ENCODE assay signal across 21 mouse cellular contexts in genomic region chr15:97112452-97113200, GRCm38 (mm10). TPM values are rescaled to one million over a fixed set of nuclear protein-coding genes. Genes with fewer than 3 reads are reported as not detected.
A peak's percentile ranks its signal among the peaks of the same experiment; 100 is the strongest.
DNase-seq lines count a peak whose midpoint lies in the region; ATAC-seq and TF ChIP-seq lines count a peak whose summit lies in the region.
"Had no signal": no experiment of that assay in that cellular context is flagged by ENCODE, and none has a peak within 500 bp of the region (broad histone marks: within the 10 kb centered on the region; RNA-seq: fewer than 3 reads in every experiment).

No protein-coding gene starts in this region.

- H3K4me1 ChIP-seq in kidney, postnatal 0 days (replicated peaks; ENCODE audit: insufficient read depth, low read length) = 0 out of 2 replicates have a peak, but pooled peaks cover 6% of the 10 kb centered on the region
- H3K4me1 ChIP-seq in kidney, embryonic 15.5 days = peaks cover 27% of the 10 kb centered on the region
- H3K4me1 ChIP-seq in embryonic facial prominence, embryonic 12.5 days = peaks cover 16% of the 10 kb centered on the region; the same call in 1 of the 2 replicates
- H3K4me1 ChIP-seq in limb, embryonic 11.5 days (ENCODE audit: control insufficient read depth, insufficient read depth, low read length) = peaks cover 21% of the 10 kb centered on the region; the same call in 1 of the 2 replicates
- H3K4me1 ChIP-seq: hindbrain, embryonic 12.5 days had no signal

- 67% methylated on average over 19 of the region's 19 CpGs for WGBS in kidney, postnatal 0 days
- WGBS in kidney, embryonic 15.5 days = 64% methylated on average over 19 of the region's 19 CpGs
- WGBS in embryonic facial prominence, embryonic 12.5 days = 72% methylated on average over 19 of the region's 19 CpGs
- WGBS in limb, embryonic 11.5 days = 73% methylated on average over 19 of the region's 19 CpGs

- no peak for TF ChIP-seq CTCF in kidney, postnatal 0 days (IDR thresholded peaks at IDR 0.05; ENCODE audit: low read depth)

- no peak overlapping the region for H3K27ac ChIP-seq in kidney, postnatal 0 days
- H3K27ac ChIP-seq in kidney, embryonic 15.5 days = no peak overlapping the region
- H3K27ac ChIP-seq in embryonic facial prominence, embryonic 12.5 days = peak overlapping the region; percentile 83; the same call in 1 of the 2 replicates
- H3K27ac ChIP-seq in limb, embryonic 11.5 days (replicated peaks; ENCODE audit: low read depth, low read length) = peak overlapping the region; percentile 77
- H3K27ac ChIP-seq: hindbrain, embryonic 12.5 days; stomach, postnatal 0 days had no signal

- no peak for ATAC-seq in kidney, postnatal 0 days (replicated peaks; ENCODE audit: low FRiP score, low read depth)
- no peak; the same call in 1 of the 2 replicates for ATAC-seq in kidney, embryonic 15.5 days (replicated peaks; ENCODE audit: low FRiP score)
- no peak for ATAC-seq in embryonic facial prominence, embryonic 12.5 days (ENCODE audit: insufficient number of reproducible peaks, insufficient read depth, low FRiP score, low TSS enrichment)
- no peak for ATAC-seq in limb, embryonic 11.5 days (ENCODE audit: insufficient number of reproducible peaks, low FRiP score, low TSS enrichment, low read depth)
- no peak for ATAC-seq in megakaryocyte-erythroid progenitor cell, adult 5-6 weeks (replicated peaks; ENCODE audit: low FRiP score, low TSS enrichment, poor library complexity, severe bottlenecking)
- ATAC-seq: forebrain, embryonic 14.5 days; inflammation-experienced regulatory T-cells, adult 6 months; Patski had no signal

- peak; percentile 35 for DNase-seq in embryo, embryonic 10.5 days (ENCODE audit: low spot score)
- DNase-seq in embryo, embryonic 9.5 days (ENCODE audit: extremely low spot score) = no peak
- peak; percentile 74 for DNase-seq in kidney, postnatal 0 days (ENCODE audit: low spot score)
- peak; percentile 38 for DNase-seq in limb, embryonic 11.5 days (ENCODE audit: low spot score)
- no peak for DNase-seq in adrenal gland, postnatal 4 days (ENCODE audit: low spot score in 2 of 2)
- DNase-seq: adrenal gland, adult 8-10 months; cerebellum, adult 11 months; cerebellum, postnatal 14 days; liver; lung, adult 18-20 months; lung, postnatal 14 days had no signal

- H3K36me3 ChIP-seq in kidney, postnatal 0 days (ENCODE audit: insufficient read depth, low read length) = no peaks in the 10 kb centered on the region
- H3K36me3 ChIP-seq in kidney, embryonic 15.5 days = no peaks in the 10 kb centered on the region
- H3K36me3 ChIP-seq in embryonic facial prominence, embryonic 12.5 days = no peaks in the 10 kb centered on the region
- no peaks in the 10 kb centered on the region for H3K36me3 ChIP-seq in limb, embryonic 11.5 days (ENCODE audit: control insufficient read depth, insufficient read depth, low read length)
- H3K36me3 ChIP-seq: hindbrain, embryonic 12.5 days had no signal

- no peaks in the 10 kb centered on the region for H3K9me3 ChIP-seq in kidney, postnatal 0 days (replicated peaks; ENCODE audit: low read length)
- no peaks in the 10 kb centered on the region for H3K9me3 ChIP-seq in kidney, embryonic 15.5 days (replicated peaks)
- peaks cover 4% of the 10 kb centered on the region; the same call in 1 of the 2 replicates for H3K9me3 ChIP-seq in embryonic facial prominence, embryonic 12.5 days
- H3K9me3 ChIP-seq in limb, embryonic 11.5 days (ENCODE audit: control insufficient read depth, low read length) = no peaks in the 10 kb centered on the region
- H3K9me3 ChIP-seq: hindbrain, embryonic 12.5 days had no signal

- no peaks in the 10 kb centered on the region for H3K27me3 ChIP-seq in kidney, postnatal 0 days (ENCODE audit: insufficient read depth, low read length)
- H3K27me3 ChIP-seq in kidney, embryonic 15.5 days = no peaks in the 10 kb centered on the region
- H3K27me3 ChIP-seq in embryonic facial prominence, embryonic 12.5 days = no peaks in the 10 kb centered on the region
- H3K27me3 ChIP-seq in limb, embryonic 11.5 days (ENCODE audit: control insufficient read depth, insufficient read depth, low read length) = no peaks in the 10 kb centered on the region
- H3K27me3 ChIP-seq: hindbrain, embryonic 12.5 days had no signal

- no peak overlapping the region for H3K4me3 ChIP-seq in kidney, postnatal 0 days (replicated peaks; ENCODE audit: low read depth, low read length)
- no peak overlapping the region for H3K4me3 ChIP-seq in kidney, embryonic 15.5 days (replicated peaks)
- H3K4me3 ChIP-seq in embryonic facial prominence, embryonic 12.5 days = no peak overlapping the region
- no peak overlapping the region for H3K4me3 ChIP-seq in limb, embryonic 11.5 days (ENCODE audit: low read depth, low read length)
- H3K4me3 ChIP-seq: hindbrain, embryonic 12.5 days had no signal

- H3K9ac ChIP-seq in kidney, postnatal 0 days (ENCODE audit: low read depth, low read length) = no peak overlapping the region
- no peak overlapping the region for H3K9ac ChIP-seq in kidney, embryonic 15.5 days
- no peak overlapping the region for H3K9ac ChIP-seq in embryonic facial prominence, embryonic 12.5 days
- H3K9ac ChIP-seq in limb, embryonic 11.5 days (ENCODE audit: low read length) = no peak overlapping the region
- H3K9ac ChIP-seq: hindbrain, embryonic 12.5 days had no signal

- H3K4me2 ChIP-seq in kidney, postnatal 0 days (ENCODE audit: low read length) = no peak overlapping the region
- H3K4me2 ChIP-seq in kidney, embryonic 15.5 days = no peak overlapping the region
- H3K4me2 ChIP-seq in embryonic facial prominence, embryonic 12.5 days (replicated peaks) = no peak overlapping the region
- no peak overlapping the region for H3K4me2 ChIP-seq in limb, embryonic 11.5 days (ENCODE audit: low read depth, severe bottlenecking)
- H3K4me2 ChIP-seq: heart, embryonic 11.5 days; hindbrain, embryonic 12.5 days had no signal

RNA-seq across cellular contexts. Expression of gene Slc38a4, which starts 56.9 kb away (rescaled TPM):
- 38.4 and 41.3 TPM in 2 replicates for polyA plus RNA-seq in kidney, postnatal 0 days (2015; fragmentation: Nextera tagmentation; extraction: Ambion mirVana)
- polyA plus RNA-seq in kidney, embryonic 15.5 days (2015; fragmentation: Nextera tagmentation; extraction: Ambion mirVana) = 72.7 and 76.0 TPM in 2 replicates
- polyA plus RNA-seq in embryonic facial prominence, embryonic 12.5 days (2016; fragmentation: Nextera tagmentation; extraction: Ambion mirVana) = 54.0 and 60.1 TPM in 2 replicates
- 73.8 and 75.6 TPM in 2 replicates for polyA plus RNA-seq in limb, embryonic 11.5 days (2014; fragmentation: Nextera tagmentation; extraction: Ambion mirVana)
- not detected in 2 replicates for total RNA-seq in megakaryocyte-erythroid progenitor cell, adult 5-6 weeks (2014; fragmentation: Nextera tagmentation)
- total RNA-seq in megakaryocyte-erythroid progenitor cell, adult 5-6 weeks (2017) = not detected in 2 replicates
- total RNA-seq in adrenal gland, postnatal 4 days (2021) = 10 to 100 TPM; 30.2 to 62.8 TPM
- total RNA-seq: megakaryocyte, adult 5-6 weeks had no signal
- polyA plus RNA-seq: inflammation-experienced regulatory T-cells, adult 6 months had no signal

Comparison
In these comparisons a context has a peak if more than half of its experiments do, and no peak if none do; other contexts are left out.
1. DNase-seq: peak in embryo, embryonic 10.5 days (single experiment), kidney, postnatal 0 days (single experiment) and limb, embryonic 11.5 days (single experiment); none in embryo, embryonic 9.5 days (single experiment) and adrenal gland, postnatal 4 days (0 of 2).
2. H3K27ac ChIP-seq: peak in embryonic facial prominence, embryonic 12.5 days (single experiment) and limb, embryonic 11.5 days (single experiment); none in kidney, postnatal 0 days (single experiment) and kidney, embryonic 15.5 days (single experiment).